Mouse (Mus musculus) stomach, postnatal 0 days (tissue): ENCODE measurements at regions not wholly inside any gene's neighbourhood (a gene's known extent, or its start where the extent isn't known, plus 50 kb on each side); places are given as distances from the start of the nearest gene placed in this dataset.

Experiments
- ATAC-seq: fragments of 200-750 bp; cut with Nextera tagmentation; 2 replicates; pipeline ENCODE4 v1.8.0; 2017; ENCODE audit not compliant: low FRiP score, low TSS enrichment
- DNase-seq: peaks from one replicate; pipeline ENCODE4 v3.0.0-alpha.2; 2016; ENCODE audit warnings: low spot score
- H3K27ac ChIP-seq: fragments of 300-500 bp; sonication (generic); replicated peaks from 2 replicates; pipeline ENCODE4 v1.5.1; 2014; ENCODE audit warnings: mild to moderate bottlenecking, control low read depth
- H3K27me3 ChIP-seq: fragments of 300-500 bp; sonication (generic); 2 replicates; pipeline ENCODE4 v1.6.1; 2014; ENCODE audit warnings: low read length; ENCODE audit not compliant: control insufficient read depth, insufficient read depth
- H3K36me3 ChIP-seq: fragments of 300-500 bp; sonication (generic); 2 replicates; pipeline ENCODE4 v1.6.1; 2014; ENCODE audit warnings: low read length, mixed read lengths; ENCODE audit not compliant: control insufficient read depth, insufficient read depth
- H3K4me1 ChIP-seq: fragments of 300-500 bp; sonication (generic); replicated peaks from 2 replicates; pipeline ENCODE4 v1.6.1; 2014; ENCODE audit warnings: antibody characterized with exemption; ENCODE audit not compliant: control insufficient read depth, insufficient read depth
- H3K4me2 ChIP-seq: fragments of 300-500 bp; sonication (generic); replicated peaks from 2 replicates; pipeline ENCODE4 v1.6.1; 2014; ENCODE audit warnings: low read depth, mild to moderate bottlenecking, control low read depth, moderate library complexity
- H3K4me3 ChIP-seq: fragments of 300-500 bp; sonication (generic); 2 replicates; pipeline ENCODE4 v1.5.1; 2014; ENCODE audit warnings: low read depth, low read length, control low read depth
- H3K9ac ChIP-seq: fragments of 300-500 bp; sonication (generic); 2 replicates; pipeline ENCODE4 v1.6.1; 2014; ENCODE audit warnings: mild to moderate bottlenecking, low read length, control low read depth, mixed read lengths
- H3K9me3 ChIP-seq: fragments of 300-500 bp; sonication (generic); 2 replicates; pipeline ENCODE4 v1.6.1; 2016; ENCODE audit warnings: low read length; ENCODE audit not compliant: control insufficient read depth
- CTCF ChIP-seq: IDR thresholded peaks from 2 replicates; pipeline ENCODE4 v1.5.1; 2016; ENCODE audit warnings: antibody characterized with exemption, low read depth, mild to moderate bottlenecking, moderate library complexity
- EP300 ChIP-seq: optimal IDR thresholded peaks from 2 replicates; pipeline ENCODE3; 2016; ENCODE audit warnings: antibody characterized with exemption
- WGBS: fragments of 180-500 bp; shearing (Covaris S2); extraction: QIAGEN DNeasy Blood & Tissue Kit; methylation state at CpG from one replicate; pipeline ENCODE4 v1.1.7; 2014; 5-methylcytosine and 5-hydroxymethylcytosine counted together

DNA sequence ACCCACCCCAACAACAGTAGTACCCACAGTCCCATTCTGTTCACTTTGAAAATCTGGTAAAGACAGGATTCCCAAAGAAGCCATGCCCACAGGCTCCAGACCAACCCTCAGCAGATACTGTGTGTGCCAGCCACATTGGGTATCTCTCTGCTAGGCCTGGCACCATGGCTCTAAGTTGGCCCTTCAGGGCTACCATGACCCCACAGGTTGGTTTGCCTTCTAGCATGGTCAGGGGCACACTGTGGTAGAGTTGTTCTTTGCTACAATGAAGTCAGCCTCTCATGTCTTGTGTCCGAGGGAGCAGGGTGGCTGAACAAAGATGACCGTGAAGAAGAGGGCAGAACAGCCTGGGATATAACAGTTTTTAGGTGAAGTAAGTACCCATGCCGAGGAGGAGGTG is 59.8 kb upstream of the Slco4a1 start:
- Histone ChIP-seq H3K4me1 (no peaks in the 10 kb centered on the region), H3K9ac (no peak overlapping the region), H3K4me2 (no peak overlapping the region), H3K9me3 (no peaks in the 10 kb centered on the region), H3K27ac (no peak overlapping the region), H3K4me3 (no peak overlapping the region), H3K36me3 (no peaks in the 10 kb centered on the region), H3K27me3 (no peaks in the 10 kb centered on the region)
- ATAC-seq (no peak), DNase-seq (no peak)
- TF ChIP-seq CTCF: no peak
- no peak for TF ChIP-seq EP300
- WGBS: 78% methylated on average over 3 of the region's 3 CpGs

DNA sequence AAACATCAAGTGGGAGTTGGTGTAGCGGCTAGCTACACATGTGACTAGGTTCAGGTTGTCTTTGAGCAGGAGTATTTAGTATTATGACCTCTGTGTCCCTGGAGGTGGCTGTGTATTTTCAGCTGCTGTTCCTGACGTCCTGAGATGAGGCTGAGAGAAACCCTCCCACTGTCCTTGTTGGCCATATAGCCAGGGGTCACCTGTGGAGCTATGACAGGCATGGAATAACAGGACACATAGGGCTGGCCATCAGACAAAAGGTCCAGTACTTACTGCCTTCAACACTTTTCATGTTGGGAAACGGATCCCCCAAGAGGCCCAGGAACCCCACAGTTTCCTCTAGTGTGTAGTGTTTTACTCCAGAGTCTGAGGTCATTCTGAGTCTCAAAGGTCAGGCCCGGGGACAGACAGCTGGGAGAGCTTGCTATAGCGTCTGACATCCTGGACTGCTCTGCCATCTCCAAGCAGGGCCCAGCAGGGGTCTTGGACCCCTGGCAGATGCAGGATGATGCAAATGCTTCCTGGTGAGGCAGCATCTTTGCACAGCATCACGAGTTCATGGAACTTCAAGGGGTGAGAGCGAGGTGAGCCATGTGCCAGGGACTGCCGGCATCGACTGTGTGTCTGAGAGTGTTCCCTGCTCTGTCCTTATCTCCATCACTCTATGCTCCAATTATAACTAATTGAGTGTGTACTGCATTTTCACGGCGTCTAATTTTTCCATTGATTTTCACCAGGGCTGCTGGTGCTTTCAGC is 60.6 kb upstream of the Slco4a1 start:
- Histone ChIP-seq H3K27ac (no peak overlapping the region), H3K9ac (no peak overlapping the region), H3K9me3 (no peaks in the 10 kb centered on the region), H3K27me3 (no peaks in the 10 kb centered on the region), H3K36me3 (no peaks in the 10 kb centered on the region), H3K4me3 (no peak overlapping the region), H3K4me1 (no peaks in the 10 kb centered on the region), H3K4me2 (no peak overlapping the region)
- WGBS: 62% methylated on average over 11 of the region's 11 CpGs
- ATAC-seq (no peak), DNase-seq (no peak)
- TF ChIP-seq CTCF (no peak), EP300 (no peak)

DNA sequence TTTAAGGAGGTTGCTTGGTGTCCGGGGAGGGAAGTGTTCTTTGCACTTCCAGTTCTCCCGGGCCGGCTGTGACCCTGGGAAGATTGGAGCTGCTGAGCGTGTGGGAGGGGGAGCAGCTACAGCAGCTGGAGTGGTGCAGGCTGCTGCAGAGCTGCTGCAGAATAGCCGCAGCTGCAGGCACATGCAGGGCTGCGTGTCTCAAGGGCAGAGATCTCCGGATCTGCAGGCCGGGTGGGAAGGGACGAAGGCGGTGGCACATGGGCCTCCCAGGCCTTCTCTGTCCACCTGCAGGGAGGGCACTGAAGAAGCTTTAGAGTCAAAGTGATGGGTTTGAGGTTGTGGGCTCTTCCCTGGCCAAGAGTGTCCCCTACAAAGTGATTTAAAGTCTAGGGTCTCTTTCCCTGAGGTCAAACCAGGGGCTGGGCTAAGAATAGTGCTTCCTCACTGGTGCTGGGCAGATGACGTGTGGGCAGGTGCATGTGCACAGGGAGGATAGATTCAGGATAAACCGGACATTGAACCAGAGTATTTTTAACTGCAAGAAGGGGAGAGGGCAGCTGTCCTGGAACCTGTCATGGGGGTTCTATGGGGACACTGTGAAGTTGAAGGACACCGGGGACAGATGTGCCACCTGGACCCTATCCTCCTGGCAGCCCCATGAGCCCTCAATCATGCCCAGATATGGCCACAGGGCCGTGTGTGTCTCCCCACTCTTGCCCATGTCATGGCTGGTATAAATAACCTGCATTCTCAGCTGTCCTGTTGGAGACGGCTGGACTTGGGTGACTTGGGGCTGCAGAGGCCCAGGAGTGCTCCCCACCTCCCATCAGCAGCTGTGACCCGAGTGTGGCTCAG is 58.6 kb upstream of the Gata5 start:
- Histone ChIP-seq H3K27ac (no peak overlapping the region), H3K4me1 (no peaks in the 10 kb centered on the region), H3K27me3 (no peaks in the 10 kb centered on the region), H3K9ac (no peak overlapping the region), H3K4me3 (no peak overlapping the region), H3K4me2 (no peak overlapping the region), H3K9me3 (no peaks in the 10 kb centered on the region), H3K36me3 (no peaks in the 10 kb centered on the region)
- 62% methylated on average over 16 of the region's 16 CpGs for WGBS
- TF ChIP-seq CTCF (no peak), EP300 (no peak)
- DNase-seq (no peak), ATAC-seq (no peak)

DNA sequence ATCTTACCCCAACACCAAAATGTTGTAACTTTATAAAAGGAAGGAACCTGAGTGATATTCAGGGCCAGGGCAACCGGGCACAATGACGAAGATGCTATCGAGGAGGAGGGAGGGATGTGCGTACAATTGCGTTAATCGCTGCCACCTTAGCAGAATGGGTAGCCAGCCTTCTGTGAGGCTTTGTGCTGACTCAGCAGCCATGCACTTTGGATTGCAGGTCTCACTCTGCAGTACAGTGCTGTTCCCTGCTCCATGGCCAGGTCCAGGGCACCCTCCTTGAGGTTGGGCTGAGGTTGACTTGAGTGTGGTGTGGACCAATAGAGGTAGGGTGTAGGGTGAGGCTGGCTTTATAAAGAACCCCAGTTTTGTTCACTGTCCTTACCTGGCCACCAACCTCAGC is 57.8 kb upstream of the Gata5 start:
- Histone ChIP-seq H3K4me3 (no peak overlapping the region), H3K27me3 (no peaks in the 10 kb centered on the region), H3K9me3 (no peaks in the 10 kb centered on the region), H3K4me1 (no peaks in the 10 kb centered on the region), H3K9ac (no peak overlapping the region), H3K36me3 (no peaks in the 10 kb centered on the region), H3K27ac (no peak overlapping the region), H3K4me2 (no peak overlapping the region)
- no peak for ATAC-seq
- WGBS: 97% methylated on average over 6 of the region's 6 CpGs
- no peak for DNase-seq
- TF ChIP-seq CTCF (no peak), EP300 (no peak)

DNA sequence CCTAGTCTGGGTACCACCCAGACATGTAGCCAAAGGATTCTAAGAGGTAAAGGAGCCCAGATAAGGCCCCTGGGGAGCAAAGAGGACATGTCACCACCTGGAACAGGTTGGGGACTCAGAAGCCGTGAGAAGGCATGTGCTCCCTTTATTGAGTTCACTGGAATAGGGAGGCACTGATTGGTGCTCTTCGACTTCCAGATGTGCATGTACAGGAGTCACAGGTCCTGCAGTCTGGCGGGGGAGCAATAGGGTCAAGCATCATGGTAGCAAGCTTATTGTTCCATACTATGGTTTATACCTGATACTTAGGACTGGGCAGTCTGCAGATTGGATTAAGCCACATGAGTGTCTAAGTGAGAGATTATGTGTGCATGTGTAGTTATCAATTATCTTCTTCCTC is 56.9 kb upstream of the Gata5 start:
- Histone ChIP-seq H3K27me3 (no peaks in the 10 kb centered on the region), H3K4me1 (no peaks in the 10 kb centered on the region), H3K9ac (no peak overlapping the region), H3K4me3 (no peak overlapping the region), H3K9me3 (no peaks in the 10 kb centered on the region), H3K36me3 (no peaks in the 10 kb centered on the region), H3K27ac (no peak overlapping the region), H3K4me2 (no peak overlapping the region)
- ATAC-seq (no peak), DNase-seq (no peak)
- no peak for TF ChIP-seq EP300
- TF ChIP-seq CTCF: no peak
- WGBS: 84% methylated on average over 3 of the region's 3 CpGs
